Mouse (Mus musculus): ENCODE measurements around the gene Dnmbp. TPM values are rescaled to one million over a fixed set of nuclear protein-coding genes. Genes with fewer than 3 reads are reported as not detected.
A peak's percentile ranks its signal among the peaks of the same experiment; 100 is the strongest.

The Dnmbp gene
- total RNA-seq, 2 experiments from 2014 or later: 7.4 to 7.7 TPM

- no peak for ATAC-seq (replicated peaks; ENCODE audit: poor library complexity)
Observed at GRCm38 (mm10) chr19:43915431-43915830, 24.6 kb downstream of the Dnmbp start.

GRCm38 (mm10) chr19:43914986-43915385, 25.0 kb downstream of the Dnmbp start:
- ATAC-seq (replicated peaks; ENCODE audit: poor library complexity): no peak

- no peak for ATAC-seq (replicated peaks; ENCODE audit: poor library complexity)
Observed at GRCm38 (mm10) chr19:43912775-43913486, 27.1 kb downstream of the Dnmbp start.

- ATAC-seq (replicated peaks; ENCODE audit: poor library complexity): 0 out of 2 replicates have a peak, but pooled peaks have one; percentile 44
Observed at GRCm38 (mm10) chr19:43906492-43906891, 33.5 kb downstream of the Dnmbp start.

DNA sequence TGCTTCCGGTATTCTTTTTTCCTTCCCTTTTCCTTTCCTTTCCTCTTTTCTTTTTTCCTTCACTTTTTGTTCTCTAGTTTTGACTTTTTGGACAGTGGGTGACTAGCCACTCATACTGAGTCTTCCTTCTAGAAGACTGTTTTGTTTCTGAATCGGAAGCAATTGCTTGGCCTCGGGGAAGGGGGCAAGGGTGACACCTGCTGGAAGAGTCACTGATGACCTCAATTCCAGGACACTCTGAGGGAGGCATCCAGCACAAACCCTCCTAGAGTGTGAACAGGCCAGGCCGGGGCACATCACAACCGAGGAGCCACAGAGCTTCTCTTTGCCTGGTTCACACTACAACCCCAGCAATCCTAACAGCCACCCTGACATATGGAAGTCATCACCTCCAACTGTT, 34.0 kb downstream of the Dnmbp start:
- ATAC-seq (replicated peaks; ENCODE audit: poor library complexity): peak; percentile 54; the same call in 1 of the 2 replicates

DNA sequence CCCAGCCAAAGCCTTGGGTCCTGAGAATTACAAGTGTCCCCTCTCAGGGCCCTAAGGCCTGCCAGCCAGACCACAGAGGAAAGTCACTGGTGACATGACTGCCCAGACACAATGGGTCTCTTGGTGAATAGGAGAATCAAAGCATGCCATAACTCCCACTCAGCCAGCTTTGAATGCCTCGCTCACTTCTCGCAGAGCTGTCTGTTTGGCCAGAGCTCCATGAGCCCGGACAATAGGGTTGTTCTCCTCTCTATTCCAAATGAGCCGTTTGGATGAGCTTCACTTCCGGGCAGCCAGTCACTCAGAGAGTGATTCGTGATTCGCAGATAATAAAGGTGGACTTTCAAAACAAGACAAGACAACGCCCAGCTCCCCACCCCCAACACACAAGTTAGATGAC, 34.9 kb downstream of the Dnmbp start:
- no peak for ATAC-seq (replicated peaks; ENCODE audit: poor library complexity)

GRCm38 (mm10) chr19:43904327-43904726, 35.7 kb downstream of the Dnmbp start:
- no peak for ATAC-seq (replicated peaks; ENCODE audit: poor library complexity)

DNA sequence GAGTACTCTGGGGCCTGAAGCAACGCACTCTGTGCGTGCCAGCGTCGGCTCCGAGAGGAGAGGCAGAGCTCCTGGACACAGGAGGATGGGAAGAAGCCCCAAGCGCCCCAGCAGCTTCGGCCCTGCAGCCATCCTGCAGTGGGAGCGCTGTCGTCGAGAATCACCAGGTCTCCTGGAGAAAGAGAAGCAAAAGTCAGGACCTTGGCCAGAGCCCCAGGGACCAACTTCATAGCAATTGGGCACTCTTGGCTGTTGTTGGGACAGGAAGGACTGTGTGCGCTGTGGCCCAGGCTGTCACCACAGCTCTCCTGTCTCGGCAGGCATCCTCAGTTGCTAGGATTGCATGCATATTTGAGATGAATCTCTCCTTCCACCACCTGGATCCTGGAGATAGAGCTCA, 37.1 kb downstream of the Dnmbp start:
- no peak for ATAC-seq (replicated peaks; ENCODE audit: poor library complexity)

- ATAC-seq (replicated peaks; ENCODE audit: poor library complexity): no peak
Observed at GRCm38 (mm10) chr19:43900690-43901089, 39.3 kb downstream of the Dnmbp start.

GRCm38 (mm10) chr19:43898547-43898946, 41.4 kb downstream of the Dnmbp start:
- peak; percentile 65 for ATAC-seq (replicated peaks; ENCODE audit: poor library complexity)

DNA sequence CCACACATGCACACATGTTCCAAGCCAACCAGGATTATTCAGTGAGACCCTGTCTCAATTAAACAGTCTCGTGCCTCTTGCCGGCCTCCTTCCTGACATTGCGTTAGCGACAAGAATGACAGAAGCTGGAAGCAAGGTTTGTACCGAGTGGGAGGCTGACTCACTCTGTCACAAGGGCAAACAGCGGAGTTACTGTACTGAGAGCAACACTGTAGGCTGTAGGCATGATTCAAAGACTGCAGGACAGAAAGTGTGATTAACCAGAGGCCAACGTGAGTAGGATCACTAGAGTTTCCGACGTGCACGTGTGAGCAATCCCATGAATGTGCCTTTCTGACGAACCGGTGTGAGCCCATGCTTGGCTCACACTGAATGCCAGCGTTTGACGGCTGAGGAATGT, 43.5 kb downstream of the Dnmbp start:
- no peak for ATAC-seq (replicated peaks; ENCODE audit: poor library complexity)

DNA sequence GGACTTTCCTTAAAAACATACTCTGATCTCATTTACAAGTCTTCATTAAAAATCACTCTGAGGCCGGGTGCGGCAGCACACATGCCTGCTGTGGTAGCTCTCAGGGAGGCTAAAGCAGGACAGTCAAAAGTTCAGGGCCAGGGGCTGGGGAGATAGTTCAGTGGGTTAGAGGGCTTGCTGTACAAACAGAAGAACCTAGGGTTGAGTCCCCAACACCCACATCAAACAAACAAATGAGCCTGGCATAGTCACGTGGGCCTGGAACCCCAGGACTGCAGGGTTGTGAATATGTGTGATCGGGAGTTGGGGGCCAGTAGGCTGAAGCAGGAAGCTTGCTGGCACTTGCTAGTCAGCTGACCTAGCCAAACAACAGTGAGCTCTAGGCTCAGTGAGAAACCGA, 44.0 kb downstream of the Dnmbp start:
- ATAC-seq (replicated peaks; ENCODE audit: poor library complexity): no peak

DNA sequence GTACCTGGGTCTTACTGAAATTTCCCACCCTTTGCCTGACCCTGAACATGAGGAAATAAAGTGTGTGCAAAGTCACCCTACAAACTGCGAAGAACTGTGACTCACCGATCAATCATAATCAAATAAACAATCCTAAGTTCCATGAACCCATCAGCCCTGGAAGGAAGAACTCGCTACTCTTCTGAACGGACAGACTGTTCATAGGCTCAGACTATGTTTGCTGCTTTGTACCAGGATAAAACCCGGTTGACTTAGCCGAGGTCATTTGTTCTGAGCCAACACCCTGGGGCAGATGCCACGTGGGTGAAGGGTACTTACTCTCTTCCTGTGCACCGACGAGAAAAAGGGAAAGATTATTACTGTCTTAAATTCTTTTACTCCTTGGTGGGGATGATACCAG, 45.2 kb downstream of the Dnmbp start:
- no peak for ATAC-seq (replicated peaks; ENCODE audit: poor library complexity)

DNA sequence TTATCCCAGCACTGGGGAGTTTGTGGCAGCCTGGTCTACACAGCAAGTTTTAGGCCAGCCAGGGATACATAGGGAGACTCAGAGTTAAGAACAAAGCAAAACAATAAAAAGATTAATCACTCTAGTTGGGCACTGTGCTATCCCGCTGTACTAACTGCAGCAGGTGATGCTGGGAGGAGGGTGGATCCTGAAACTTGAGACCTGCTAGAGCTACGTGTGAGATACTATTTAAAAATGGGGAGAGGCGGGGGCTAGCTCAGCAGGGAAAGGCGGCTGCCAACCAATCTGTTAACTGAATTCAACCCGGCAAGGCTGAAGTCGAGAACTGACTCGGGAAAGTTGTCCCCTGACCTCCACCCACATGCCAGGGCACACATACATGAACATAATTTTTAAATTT, 45.9 kb downstream of the Dnmbp start:
- ATAC-seq (replicated peaks; ENCODE audit: poor library complexity): no peak

GRCm38 (mm10) chr19:43890487-43890886, 49.5 kb downstream of the Dnmbp start:
- ATAC-seq (replicated peaks; ENCODE audit: poor library complexity): no peak

- no peak for ATAC-seq (replicated peaks; ENCODE audit: poor library complexity)
Observed at GRCm38 (mm10) chr19:43887725-43888124, 52.3 kb downstream of the Dnmbp start.

GRCm38 (mm10) chr19:43887242-43887641, 52.7 kb downstream of the Dnmbp start:
- no peak for ATAC-seq (replicated peaks; ENCODE audit: poor library complexity)

- no peak for ATAC-seq (replicated peaks; ENCODE audit: poor library complexity)
Observed at GRCm38 (mm10) chr19:43886371-43887099, 53.5 kb downstream of the Dnmbp start.

- ATAC-seq (replicated peaks; ENCODE audit: poor library complexity): peak; percentile 78
Observed at GRCm38 (mm10) chr19:43884668-43885498, 55.1 kb downstream of the Dnmbp start.

DNA sequence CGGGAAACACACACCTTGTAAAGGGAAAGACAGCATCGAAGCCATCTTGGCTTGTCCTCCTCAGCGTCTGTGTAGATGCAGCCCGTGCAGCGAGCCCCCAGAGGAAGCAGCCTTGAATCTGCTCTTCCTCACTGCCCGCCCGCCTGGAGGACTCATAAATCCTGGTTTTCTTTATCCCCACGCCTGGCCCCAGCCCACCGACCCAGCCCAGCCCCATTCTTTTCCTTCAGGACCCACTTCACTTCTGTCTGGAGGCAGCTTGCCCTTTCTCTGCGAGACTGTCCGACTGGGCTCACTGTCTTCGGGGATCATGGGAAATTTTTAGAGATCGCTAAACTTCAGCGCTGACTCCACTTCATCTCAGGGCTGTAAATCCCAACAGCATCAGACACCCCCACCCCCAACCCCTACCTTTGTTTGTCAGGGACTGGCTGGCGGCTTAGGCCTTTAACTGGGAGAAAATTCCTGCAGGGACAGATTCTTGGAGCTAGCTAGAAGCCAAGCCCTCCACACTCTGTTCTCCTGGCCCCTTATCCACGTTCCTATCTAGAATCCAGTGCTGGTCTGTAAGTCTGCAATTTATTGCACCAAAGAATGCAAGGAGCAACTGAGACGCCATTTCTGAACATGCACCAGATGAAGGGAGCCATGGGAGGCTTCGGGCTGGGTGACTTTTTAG, 57.0 kb downstream of the Dnmbp start:
- no peak for ATAC-seq (replicated peaks; ENCODE audit: poor library complexity)

DNA sequence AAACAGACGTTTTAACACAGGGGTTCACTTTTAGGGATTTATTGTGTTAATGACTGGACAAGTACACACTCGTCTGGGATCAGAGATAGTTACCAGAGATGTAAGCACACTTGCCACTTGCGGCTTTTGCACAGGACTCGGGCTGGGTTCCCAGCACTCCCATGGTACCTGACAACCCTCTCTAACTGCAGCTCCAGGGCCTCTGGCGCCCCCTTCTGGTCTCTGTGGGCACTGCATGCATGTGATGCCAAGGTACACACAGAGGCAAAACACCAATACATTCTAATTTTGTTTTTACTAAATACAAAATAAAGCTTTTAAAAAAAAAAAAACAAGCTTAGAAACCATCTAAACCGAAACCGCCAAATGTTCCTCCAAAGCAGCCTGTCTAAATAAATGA, 58.4 kb downstream of the Dnmbp start:
- no peak for ATAC-seq (replicated peaks; ENCODE audit: poor library complexity)
